Mouse (Mus musculus) neural tube, embryonic 14.5 days (tissue): ENCODE results near the gene Agrp. TPM values are rescaled to one million over a fixed set of nuclear protein-coding genes. Genes with fewer than 3 reads are reported as not detected.

Source experiments
- ATAC-seq: fragments of 200-750 bp; cut with Nextera tagmentation; 2 replicates; pipeline ENCODE4 v1.8.0; 2017; ENCODE audit warnings: low read depth, mild to moderate bottlenecking, moderate TSS enrichment, moderate library complexity
- H3K27ac ChIP-seq: fragments of 300-500 bp; sonication (generic); 2 replicates; pipeline ENCODE4 v1.5.1; 2014; ENCODE audit warnings: low read depth, mild to moderate bottlenecking, control low read depth, low read length, moderate library complexity, mixed read lengths
- H3K27me3 ChIP-seq: fragments of 300-500 bp; sonication (generic); 2 replicates; pipeline ENCODE4 v1.6.1; 2014; ENCODE audit warnings: low read length; ENCODE audit not compliant: control insufficient read depth, insufficient read depth
- H3K36me3 ChIP-seq: fragments of 300-500 bp; sonication (generic); 2 replicates; pipeline ENCODE4 v1.6.1; 2014; ENCODE audit warnings: low read length, mixed read lengths; ENCODE audit not compliant: control insufficient read depth, insufficient read depth
- H3K4me1 ChIP-seq: fragments of 300-500 bp; sonication (generic); 2 replicates; pipeline ENCODE4 v1.6.1; 2014; ENCODE audit warnings: low read length; ENCODE audit not compliant: control insufficient read depth, insufficient read depth
- H3K4me2 ChIP-seq: fragments of 300-500 bp; sonication (generic); 2 replicates; pipeline ENCODE4 v1.6.1; 2014; ENCODE audit warnings: mild to moderate bottlenecking, low read depth, low read length, control low read depth
- H3K4me3 ChIP-seq: fragments of 300-500 bp; sonication (generic); 2 replicates; pipeline ENCODE4 v1.5.1; 2014; ENCODE audit warnings: low read depth, low read length, control low read depth, mixed read lengths
- H3K9ac ChIP-seq: fragments of 300-500 bp; sonication (generic); replicated peaks from 2 replicates; pipeline ENCODE4 v1.6.1; 2014; ENCODE audit warnings: low read depth, mild to moderate bottlenecking, control low read depth, low read length, mixed read lengths
- H3K9me3 ChIP-seq: fragments of 300-500 bp; sonication (generic); 2 replicates; pipeline ENCODE4 v1.6.1; 2016; ENCODE audit warnings: low read length; ENCODE audit not compliant: control insufficient read depth
- WGBS: fragments of 180-500 bp; shearing (Covaris S2); extraction: QIAGEN DNeasy Blood & Tissue Kit; methylation state at CpG from one replicate; pipeline ENCODE4 v1.1.7; 2014; 5-methylcytosine and 5-hydroxymethylcytosine counted together
- polyA plus RNA-seq: library from polyadenylated mRNA; unstranded; fragments of >200 nt; fragmentation: Nextera tagmentation; extraction: Ambion mirVana; gene quantifications from 2 replicates; pipeline ENCODE4 v1.2.1, GENCODE M21; 2014

Agrp gene
- polyA plus RNA-seq, 1 experiment from 2014 or later = 1.3 TPM

- no peak overlapping the region for H3K27ac ChIP-seq
- WGBS = 68% methylated on average over 1 of the region's 1 CpGs
Observed at GRCm38 (mm10) chr8:105624831-105625230, 12.4 kb downstream of the Agrp start.

GRCm38 (mm10) chr8:105624401-105624800 is 12.8 kb downstream of the Agrp start:
- no peak for ATAC-seq
- Histone ChIP-seq H3K4me3 (no peak overlapping the region), H3K9ac (no peak overlapping the region), H3K27me3 (no peaks in the 10 kb centered on the region), H3K4me2 (no peak overlapping the region), H3K9me3 (no peaks in the 10 kb centered on the region), H3K4me1 (peaks cover 10% of the 10 kb centered on the region; the same call in 1 of the 2 replicates), H3K36me3 (peaks cover 20% of the 10 kb centered on the region), H3K27ac (no peak overlapping the region)
- WGBS = 26% methylated on average over 3 of the region's 3 CpGs

More at GRCm38 (mm10) chr8:105624831-105625230, 12.4 kb downstream of the Agrp start:
- Histone ChIP-seq H3K27me3 (no peaks in the 10 kb centered on the region), H3K4me3 (no peak overlapping the region), H3K4me1 (peaks cover 10% of the 10 kb centered on the region; the same call in 1 of the 2 replicates), H3K9me3 (no peaks in the 10 kb centered on the region), H3K9ac (no peak overlapping the region), H3K4me2 (no peak overlapping the region), H3K36me3 (peaks cover 15% of the 10 kb centered on the region)
- no peak for ATAC-seq

DNA sequence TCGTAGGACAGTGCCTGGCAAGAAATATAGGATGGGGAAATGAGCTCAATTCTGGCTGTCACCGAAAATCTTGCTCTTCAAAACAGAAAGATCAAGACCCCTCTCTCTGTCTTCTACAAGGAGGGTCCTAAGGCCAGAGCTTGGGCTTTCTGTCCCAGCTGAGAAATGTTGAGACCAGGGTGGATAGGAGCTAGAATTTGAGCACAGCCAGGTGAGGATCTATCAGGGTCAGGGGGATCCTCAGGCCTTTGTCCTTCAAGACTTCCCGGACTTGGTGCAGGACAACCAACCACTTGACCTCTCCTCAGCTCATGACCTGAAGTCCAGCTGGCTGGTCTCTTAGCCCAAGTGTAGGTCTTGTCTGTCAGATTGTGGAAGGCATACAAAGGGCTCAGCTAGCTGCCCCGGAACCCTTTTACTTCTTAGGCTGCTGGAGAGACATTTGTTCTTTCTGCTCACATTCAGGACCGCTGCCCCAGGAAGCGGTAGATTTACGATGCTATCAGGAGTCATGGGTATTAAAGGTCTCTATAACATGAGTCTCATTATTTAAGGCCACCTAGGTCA is 13.4 kb downstream of the Agrp start:
- Histone ChIP-seq H3K27me3 (no peaks in the 10 kb centered on the region), H3K36me3 (peaks cover 24% of the 10 kb centered on the region), H3K9ac (no peak overlapping the region), H3K9me3 (no peaks in the 10 kb centered on the region), H3K4me1 (peaks cover 10% of the 10 kb centered on the region; the same call in 1 of the 2 replicates), H3K4me3 (no peak overlapping the region), H3K4me2 (no peak overlapping the region), H3K27ac (no peak overlapping the region; the same call in 1 of the 2 replicates)
- 16% methylated on average over 7 of the region's 7 CpGs for WGBS
- no peak for ATAC-seq

DNA sequence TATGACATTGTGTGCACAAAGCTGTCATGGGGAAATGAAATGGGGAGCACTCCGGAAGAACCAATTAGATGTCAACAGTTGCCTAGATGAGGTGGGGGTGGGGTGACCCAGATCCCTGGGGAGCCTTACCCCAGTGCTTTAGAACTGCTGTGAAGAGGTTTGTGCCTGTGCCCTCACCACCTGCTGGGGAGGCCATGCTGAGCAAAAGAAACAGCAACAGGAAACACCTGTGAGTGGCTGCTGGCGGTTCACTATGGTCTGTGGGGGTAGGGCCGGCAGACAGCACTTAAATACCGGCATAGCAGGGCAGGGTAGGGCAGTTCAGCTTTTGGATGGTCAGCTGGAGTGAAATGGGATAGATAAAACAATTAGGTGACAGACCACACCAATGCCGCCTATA is 14.1 kb downstream of the Agrp start:
- Histone ChIP-seq H3K36me3 (peaks cover 30% of the 10 kb centered on the region), H3K4me2 (no peak overlapping the region), H3K4me3 (no peak overlapping the region), H3K27ac (peak overlapping the region; percentile 39; the same call in 1 of the 2 replicates), H3K9me3 (no peaks in the 10 kb centered on the region), H3K27me3 (no peaks in the 10 kb centered on the region), H3K4me1 (peaks cover 10% of the 10 kb centered on the region; the same call in 1 of the 2 replicates), H3K9ac (no peak overlapping the region)
- WGBS = 17% methylated on average over 5 of the region's 5 CpGs
- no peak for ATAC-seq

DNA sequence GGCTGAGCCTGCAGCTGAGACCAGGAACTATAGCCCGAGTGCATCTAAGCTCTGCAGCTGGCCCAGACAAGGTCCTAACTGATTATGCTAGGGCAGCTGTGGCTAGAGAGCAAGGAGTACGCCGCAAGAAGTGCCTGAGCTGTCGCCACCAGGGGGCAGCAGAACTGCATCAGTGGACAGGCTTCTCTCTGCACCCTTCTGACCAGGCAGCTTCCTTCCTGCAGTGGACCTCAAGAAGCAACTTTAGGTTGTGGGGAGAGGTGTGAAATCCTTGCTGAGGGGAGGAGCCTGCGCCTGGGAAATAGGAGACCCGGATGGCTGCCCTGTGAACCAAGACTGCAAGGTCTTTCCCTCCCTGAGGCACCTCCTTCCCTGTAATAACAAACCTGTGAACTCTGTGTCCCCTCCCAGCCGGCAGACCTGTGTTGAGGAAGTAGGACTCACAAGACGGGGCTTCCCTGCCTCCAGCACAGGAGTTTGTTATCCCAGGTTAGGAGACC is 14.7 kb downstream of the Agrp start:
- peak overlapping the region; percentile 39; the same call in 1 of the 2 replicates for H3K27ac ChIP-seq

DNA sequence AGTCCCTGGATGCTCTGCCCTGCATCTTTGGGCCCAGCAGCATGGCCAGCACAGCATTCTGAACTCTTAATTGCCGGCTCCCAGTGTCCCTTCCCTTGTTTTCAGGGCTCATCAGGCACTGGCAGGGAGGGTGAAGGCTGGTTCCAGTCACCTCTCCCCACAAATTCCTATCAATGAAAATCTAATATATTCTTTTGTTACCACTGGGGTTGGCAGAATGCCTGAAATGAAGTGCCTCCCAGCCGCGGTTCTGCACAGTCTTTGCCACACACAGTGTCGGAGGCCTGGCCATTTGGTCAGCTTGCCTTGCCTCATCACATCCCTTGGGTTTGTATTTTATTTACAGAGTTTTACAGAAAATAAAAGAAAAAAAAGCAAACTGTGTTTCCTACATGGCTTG is 15.4 kb downstream of the Agrp start:
- Histone ChIP-seq H3K4me3 (no peak overlapping the region), H3K9ac (no peak overlapping the region), H3K9me3 (no peaks in the 10 kb centered on the region), H3K27me3 (no peaks in the 10 kb centered on the region), H3K27ac (peak overlapping the region; percentile 45), H3K36me3 (peaks cover 43% of the 10 kb centered on the region), H3K4me1 (peaks cover 10% of the 10 kb centered on the region; the same call in 1 of the 2 replicates), H3K4me2 (no peak overlapping the region)
- 47% methylated on average over 4 of the region's 4 CpGs for WGBS
- ATAC-seq = no peak

More for the DNA sequence above, 14.7 kb downstream of the Agrp start:
- 4% methylated on average over 8 of the region's 8 CpGs for WGBS
- H3K9ac ChIP-seq = no peak overlapping the region
- no peak overlapping the region for H3K4me2 ChIP-seq
- no peaks in the 10 kb centered on the region for H3K27me3 ChIP-seq
- no peak overlapping the region for H3K4me3 ChIP-seq
- peak; percentile 85 for ATAC-seq
- no peaks in the 10 kb centered on the region for H3K9me3 ChIP-seq
- peaks cover 37% of the 10 kb centered on the region for H3K36me3 ChIP-seq
- H3K4me1 ChIP-seq = peaks cover 10% of the 10 kb centered on the region; the same call in 1 of the 2 replicates

- Histone ChIP-seq H3K27ac (peak overlapping the region; percentile 45), H3K9ac (no peak overlapping the region; the same call in 1 of the 2 replicates), H3K36me3 (peaks cover 50% of the 10 kb centered on the region), H3K4me2 (no peak overlapping the region), H3K27me3 (no peaks in the 10 kb centered on the region), H3K4me1 (peaks cover 10% of the 10 kb centered on the region; the same call in 1 of the 2 replicates), H3K4me3 (no peak overlapping the region), H3K9me3 (no peaks in the 10 kb centered on the region)
- ATAC-seq = no peak
- WGBS = 91% methylated on average over 21 of the region's 21 CpGs
Observed at GRCm38 (mm10) chr8:105620946-105621720, 16.1 kb downstream of the Agrp start.

- peaks cover 50% of the 10 kb centered on the region for H3K36me3 ChIP-seq
- H3K4me2 ChIP-seq = no peak overlapping the region
- WGBS = 83% methylated on average over 19 of the region's 19 CpGs
- ATAC-seq = no peak
- no peak overlapping the region for H3K9ac ChIP-seq
- peaks cover 10% of the 10 kb centered on the region; the same call in 1 of the 2 replicates for H3K4me1 ChIP-seq
- H3K27me3 ChIP-seq = no peaks in the 10 kb centered on the region
- H3K27ac ChIP-seq = no peak overlapping the region
- no peak overlapping the region for H3K4me3 ChIP-seq
- H3K9me3 ChIP-seq = no peaks in the 10 kb centered on the region
Observed at GRCm38 (mm10) chr8:105620211-105620610, 17.0 kb downstream of the Agrp start.
